Mouse (Mus musculus) heart, adult 2 months (tissue): ENCODE measurements around the gene Frmd8. TPM values are rescaled to one million over a fixed set of nuclear protein-coding genes. Genes with fewer than 3 reads are reported as not detected.

Source experiments
- DNase-seq, 2 experiments: peaks; one replicate each; pipeline ENCODE4 v3.0.0; 2021
- H3K27ac ChIP-seq: fragments of 200-600 bp; 2 replicates; pipeline ENCODE4 v1.8.1; 2022
- H3K27me3 ChIP-seq: fragments of 200-500 bp; 2 replicates; pipeline ENCODE4 v1.6.1; 2012; ENCODE audit warnings: mild to moderate bottlenecking, low read length, inconsistent platforms, mixed read lengths; ENCODE audit not compliant: control insufficient read depth, insufficient read depth
- H3K36me3 ChIP-seq: fragments of 200-500 bp; 2 replicates; pipeline ENCODE4 v1.6.1; 2012; ENCODE audit warnings: low read length, inconsistent platforms; ENCODE audit not compliant: control insufficient read depth, insufficient read depth
- H3K4me1 ChIP-seq: fragments of 200-500 bp; 2 replicates; pipeline ENCODE4 v1.6.1; 2011; ENCODE audit warnings: low read length; ENCODE audit not compliant: control insufficient read depth, insufficient read depth
- H3K4me3 ChIP-seq: fragments of 200-600 bp; 2 replicates; pipeline ENCODE4 v1.8.1; 2022
- H3K79me2 ChIP-seq: fragments of 200-500 bp; replicated peaks from 2 replicates; pipeline ENCODE4 v1.6.1; 2012; ENCODE audit warnings: mild to moderate bottlenecking, inconsistent platforms, low read length, moderate library complexity, mixed read lengths; ENCODE audit not compliant: control insufficient read depth, insufficient read depth
- H3K9ac ChIP-seq: fragments of 200-500 bp; 2 replicates; pipeline ENCODE4 v1.6.1; 2012; ENCODE audit warnings: low read depth, mild to moderate bottlenecking, control low read depth, inconsistent platforms, low read length, mixed read lengths
- CTCF ChIP-seq: fragments of 200-600 bp; IDR thresholded peaks from 2 replicates; pipeline ENCODE4 v1.8.1; 2022; ENCODE audit warnings: antibody characterized with exemption, mild to moderate bottlenecking, moderate library complexity
- EP300 ChIP-seq: fragments of 200-500 bp; IDR thresholded peaks from 2 replicates; pipeline ENCODE4 v1.6.1; 2011; ENCODE audit warnings: low read depth, low read length, control low read depth; ENCODE audit not compliant: insufficient read depth
- POLR2A ChIP-seq: fragments of 200-500 bp; IDR thresholded peaks from 2 replicates; pipeline ENCODE4 v1.6.1; 2011; ENCODE audit warnings: mild to moderate bottlenecking, low read depth, low read length, control low read depth; ENCODE audit not compliant: insufficient read depth
- WGBS: fragments of 180-500 bp; shearing (Covaris S2); methylation state at CpG from one replicate; pipeline ENCODE4 v1.1.7; 2018; 5-methylcytosine and 5-hydroxymethylcytosine counted together
- intact Hi-C: fragments of 180-260 bp; cut with DNase I; formaldehyde crosslinking; loops from one replicate; pipeline ENCODE4 v1.15.1; 2025
- polyA plus RNA-seq: library from polyadenylated mRNA; depleted of rRNA; stranded (reverse); fragments of >200 nt; gene quantifications from 2 replicates; pipeline ENCODE4 v1.2.3, GENCODE M21; 2012
- total RNA-seq, 2 experiments: library from RNA; stranded (reverse); gene quantifications; 2 replicates each; pipeline ENCODE4 v1.2.3; 2021

Frmd8 gene
- total and polyA plus RNA-seq, 3 experiments: 7.0 to 8.4 (median 7.7) TPM

DNA sequence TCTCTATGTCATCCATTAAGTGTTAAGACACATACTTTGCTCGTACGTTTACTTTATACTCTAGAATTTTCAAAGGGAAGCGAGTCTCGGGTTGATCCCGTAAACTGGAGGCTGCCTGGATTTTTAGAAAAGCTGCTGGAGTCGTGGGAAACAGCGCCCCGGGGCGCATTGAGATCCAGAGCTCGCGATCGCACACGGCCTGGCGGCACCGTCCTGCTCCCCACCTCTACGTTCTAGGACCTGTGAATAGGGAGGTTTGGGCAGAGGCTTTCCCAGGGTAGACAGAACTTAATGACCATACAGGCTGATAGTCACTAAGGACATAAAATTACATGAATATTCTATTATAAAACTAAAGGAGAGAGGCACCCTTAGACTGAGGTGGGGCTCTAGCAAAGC, 71.2 kb downstream of the Frmd8 start:
- Histone ChIP-seq H3K27ac (peak overlapping the region; percentile 100), H3K9ac (peak overlapping the region; percentile 84), H3K27me3 (no peaks in the 10 kb centered on the region), H3K4me1 (peaks cover 28% of the 10 kb centered on the region), H3K36me3 (peaks cover 7% of the 10 kb centered on the region; the same call in 1 of the 2 replicates), H3K79me2 (peaks cover 6% of the 10 kb centered on the region), H3K4me3 (peak overlapping the region; percentile 54)
- 1% methylated on average over 16 of the region's 16 CpGs for WGBS
- TF ChIP-seq POLR2A (no peak; the same call in 1 of the 2 replicates), EP300 (no peak), CTCF (no peak)
- no peak for DNase-seq
- intact Hi-C loops: loop anchor here (2.0 kb wide), 1 partner anchor 15 kb away; no protein-coding TSS in a partner anchor

DNA sequence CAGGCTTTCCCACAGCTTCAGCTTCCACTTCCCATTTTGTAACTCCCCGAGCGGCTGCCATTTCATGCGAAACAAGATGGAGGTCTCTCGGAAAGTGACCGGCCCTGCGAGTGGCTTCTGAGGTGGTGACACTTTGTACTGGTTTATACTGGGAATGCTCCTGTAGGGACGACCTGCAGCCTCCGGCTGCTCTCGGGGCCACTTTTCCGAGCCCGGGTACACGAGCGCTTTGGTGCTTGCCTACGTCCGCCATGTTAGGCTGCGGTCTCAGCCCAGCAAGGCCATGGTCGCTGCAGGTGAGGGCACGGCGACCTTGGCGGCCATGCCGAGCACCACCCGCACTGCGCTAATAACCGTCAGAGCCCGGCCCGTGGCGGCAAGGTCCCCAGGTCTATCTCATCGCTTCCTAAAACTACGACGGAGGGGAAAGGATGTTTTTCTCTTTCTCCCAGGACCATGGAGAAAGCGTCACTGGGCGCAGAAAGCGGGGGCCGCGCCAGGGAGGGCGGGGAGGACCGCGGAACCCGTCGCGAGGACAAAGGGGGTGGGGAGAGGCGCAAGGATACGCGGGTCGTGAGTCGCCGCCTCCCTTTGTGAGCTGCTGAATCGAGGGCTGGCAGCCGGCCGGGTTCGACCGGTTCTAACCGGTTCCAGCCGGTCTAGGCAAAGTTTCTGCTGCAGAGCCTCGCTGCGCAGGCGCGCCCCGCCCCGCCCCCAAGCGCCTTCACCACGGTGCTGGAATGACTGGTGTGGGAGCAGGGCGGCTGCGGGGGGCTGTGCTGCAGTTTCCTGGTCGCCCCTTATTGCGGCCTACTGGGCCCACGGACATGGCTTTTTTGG, 71.8 kb downstream of the Frmd8 start:
- Histone ChIP-seq H3K4me3 (peak overlapping the region; percentile 89), H3K4me1 (peaks cover 22% of the 10 kb centered on the region), H3K36me3 (peaks cover 11% of the 10 kb centered on the region), H3K27me3 (no peaks in the 10 kb centered on the region), H3K79me2 (peaks cover 6% of the 10 kb centered on the region), H3K27ac (peak overlapping the region; percentile 100), H3K9ac (peak overlapping the region; percentile 90)
- under 1% methylated on average over 67 of the region's 67 CpGs for WGBS
- peak; percentile 94 for TF ChIP-seq EP300
- peak; percentile 92 for TF ChIP-seq POLR2A
- TF ChIP-seq CTCF: no peak
- intact Hi-C loops: loop anchor here (2.0 kb wide), 1 partner anchor 16 kb away; no protein-coding TSS in a partner anchor
- DNase-seq: peak; percentile 100

DNA sequence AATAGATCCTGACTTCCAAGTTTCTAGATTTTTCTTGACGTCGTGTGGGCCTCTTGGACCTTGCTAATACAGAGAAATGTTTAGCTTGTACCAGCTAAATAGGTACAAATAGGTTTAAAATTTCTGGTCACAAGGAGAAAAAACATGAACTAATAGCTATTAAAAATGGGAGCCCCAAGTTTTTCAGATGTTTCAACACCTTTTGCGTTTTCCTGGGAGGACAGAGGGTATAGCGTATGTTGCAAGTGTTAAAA, 72.4 kb downstream of the Frmd8 start:
- TF ChIP-seq POLR2A (no peak), CTCF (no peak), EP300 (no peak)
- Histone ChIP-seq H3K9ac (peak overlapping the region; percentile 90), H3K27me3 (no peaks in the 10 kb centered on the region), H3K79me2 (peaks cover 6% of the 10 kb centered on the region), H3K4me1 (peaks cover 19% of the 10 kb centered on the region), H3K4me3 (peak overlapping the region; percentile 89), H3K27ac (peak overlapping the region; percentile 100), H3K36me3 (peaks cover 15% of the 10 kb centered on the region)
- DNase-seq: no peak
- intact Hi-C loops: loop anchor here (1.0 to 2.0 kb wide), 2 partner anchors 16 to 42 kb away; no protein-coding TSS in a partner anchor
- WGBS: 0% methylated on average over 4 of the region's 4 CpGs

DNA sequence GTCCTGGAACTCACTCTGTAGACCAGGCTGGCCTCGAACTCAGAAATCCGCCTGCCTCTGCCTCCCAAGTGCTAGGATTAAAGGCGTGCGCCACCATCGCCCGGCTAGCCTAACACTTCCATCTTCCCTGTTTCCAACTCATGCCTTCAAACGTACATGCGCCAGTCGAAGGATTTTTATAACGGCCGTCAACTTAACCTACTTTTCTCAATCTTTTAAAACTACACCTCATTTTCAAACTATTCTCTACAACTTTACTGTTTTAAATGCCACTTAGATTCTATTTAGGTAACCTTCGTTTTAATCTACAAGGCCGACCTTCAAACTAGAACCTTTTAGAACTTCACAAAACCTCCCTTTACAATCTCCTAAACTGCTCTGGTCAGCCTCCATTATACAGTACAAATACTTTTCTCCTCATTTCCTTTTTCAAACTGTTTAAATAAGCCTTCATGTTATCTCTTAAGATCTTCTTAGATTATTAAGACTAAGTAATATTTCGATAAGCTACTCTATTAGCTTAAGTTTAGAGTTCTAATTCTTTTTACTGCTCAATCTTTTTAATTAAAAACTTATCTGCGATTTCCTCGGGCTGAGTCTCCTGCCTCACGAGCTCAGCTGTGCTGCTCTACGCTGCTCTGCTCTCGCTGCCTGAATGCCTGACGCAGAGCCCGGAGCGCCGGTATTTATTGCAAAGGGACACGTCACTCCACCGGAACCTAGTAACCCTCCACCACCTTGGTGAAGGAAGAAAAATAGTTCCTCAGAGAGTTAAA, 72.9 kb downstream of the Frmd8 start:
- WGBS: under 1% methylated on average over 25 of the region's 25 CpGs
- peak overlapping the region; percentile 89 for H3K4me3 ChIP-seq
- H3K27ac ChIP-seq: peak overlapping the region; percentile 100
- H3K79me2 ChIP-seq: peaks cover 7% of the 10 kb centered on the region
- intact Hi-C loops: loop anchor here (1.0 to 2.0 kb wide), 2 partner anchors 17 to 42 kb away; no protein-coding TSS in a partner anchor
- peaks cover 20% of the 10 kb centered on the region for H3K36me3 ChIP-seq
- peak; percentile 94 to 98 for DNase-seq
- H3K9ac ChIP-seq: peak overlapping the region; percentile 72
- H3K27me3 ChIP-seq: no peaks in the 10 kb centered on the region
- TF ChIP-seq EP300 (peak; percentile 100), CTCF (no peak), POLR2A (peak; percentile 100)
- H3K4me1 ChIP-seq: peaks cover 17% of the 10 kb centered on the region

DNA sequence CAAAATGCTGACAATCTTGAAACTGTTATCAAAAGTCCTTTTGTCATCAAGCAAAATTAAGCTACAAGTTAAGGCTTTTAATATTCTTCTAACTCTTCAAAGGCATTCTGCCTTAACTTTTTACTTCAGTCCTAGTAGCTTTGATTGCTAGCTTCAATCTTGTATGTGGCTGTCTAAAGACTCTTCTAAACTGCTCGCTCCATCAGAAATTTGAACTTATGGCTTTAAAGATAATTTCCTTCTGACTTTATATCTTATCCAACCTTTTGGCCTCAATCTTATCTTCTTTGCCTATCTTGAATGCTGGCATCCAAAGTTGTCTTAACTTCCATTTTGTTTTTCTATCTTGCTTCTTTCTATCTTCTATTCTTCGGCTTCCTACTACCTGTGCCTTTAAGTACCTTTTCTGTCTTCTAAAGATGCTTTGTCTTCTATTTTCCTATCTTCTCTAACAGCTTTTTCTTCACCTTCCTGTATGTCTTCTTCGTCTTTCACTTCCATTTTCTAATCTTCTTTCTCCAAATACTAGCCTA, 73.6 kb downstream of the Frmd8 start:
- peak overlapping the region; percentile 96 for H3K9ac ChIP-seq
- 1% methylated on average over 3 of the region's 3 CpGs for WGBS
- H3K79me2 ChIP-seq: peaks cover 7% of the 10 kb centered on the region
- TF ChIP-seq EP300 (no peak), POLR2A (no peak), CTCF (no peak)
- no peaks in the 10 kb centered on the region for H3K27me3 ChIP-seq
- H3K4me1 ChIP-seq: peaks cover 13% of the 10 kb centered on the region
- intact Hi-C loops: no loop called here
- H3K36me3 ChIP-seq: peaks cover 27% of the 10 kb centered on the region
- H3K4me3 ChIP-seq: peak overlapping the region; percentile 89
- DNase-seq: no peak
- H3K27ac ChIP-seq: peak overlapping the region; percentile 100
